Mouse (Mus musculus): Measurements from ENCODE around the gene Col6a3. TPM values are rescaled to one million over a fixed set of nuclear protein-coding genes. Genes with fewer than 3 reads are reported as not detected.

Gene Col6a3
- polyA plus RNA-seq, 1 experiment from 2014 or later = 3.2 TPM

GRCm38 (mm10) chr1:90743941-90744386 lies 99.8 kb downstream of the Col6a3 start:
- Histone ChIP-seq H3K4me2 (replicated peaks) (peak overlapping the region; percentile 54), H3K36me3 (no peaks in the 10 kb centered on the region), H3K9ac (replicated peaks) (peak overlapping the region; percentile 49), H3K9me3 (no peaks in the 10 kb centered on the region), H3K27ac (replicated peaks) (peak overlapping the region; percentile 86), H3K4me3 (peak overlapping the region; percentile 35), H3K4me1 (peaks cover 20% of the 10 kb centered on the region), H3K27me3 (no peaks in the 10 kb centered on the region)
- WGBS = 4% methylated on average over 14 of the region's 14 CpGs
- ATAC-seq (replicated peaks) = peak; percentile 87

GRCm38 (mm10) chr1:90743445-90743844 lies 100.3 kb downstream of the Col6a3 start:
- WGBS = 94% methylated on average over 1 of the region's 1 CpGs
- Histone ChIP-seq H3K4me2 (replicated peaks) (peak overlapping the region; percentile 54; the same call in 1 of the 2 replicates), H3K4me3 (no peak overlapping the region), H3K27me3 (no peaks in the 10 kb centered on the region), H3K9me3 (no peaks in the 10 kb centered on the region), H3K9ac (replicated peaks) (no peak overlapping the region), H3K4me1 (peaks cover 20% of the 10 kb centered on the region), H3K36me3 (no peaks in the 10 kb centered on the region), H3K27ac (replicated peaks) (peak overlapping the region; percentile 86; the same call in 1 of the 2 replicates)
- peak; percentile 36; the same call in 1 of the 2 replicates for ATAC-seq (replicated peaks)

- Histone ChIP-seq H3K36me3 (no peaks in the 10 kb centered on the region), H3K4me3 (no peak overlapping the region), H3K9me3 (no peaks in the 10 kb centered on the region), H3K4me2 (replicated peaks) (no peak overlapping the region), H3K9ac (replicated peaks) (no peak overlapping the region), H3K4me1 (peaks cover 20% of the 10 kb centered on the region), H3K27me3 (no peaks in the 10 kb centered on the region), H3K27ac (replicated peaks) (no peak overlapping the region)
- no peak for ATAC-seq (replicated peaks)
- WGBS = 90% methylated on average over 7 of the region's 7 CpGs
Observed at GRCm38 (mm10) chr1:90742641-90743040, 101.1 kb downstream of the Col6a3 start.

- no peak for ATAC-seq (replicated peaks)
- Histone ChIP-seq H3K4me1 (peaks cover 14% of the 10 kb centered on the region), H3K36me3 (no peaks in the 10 kb centered on the region), H3K9ac (replicated peaks) (no peak overlapping the region), H3K4me2 (replicated peaks) (no peak overlapping the region), H3K27me3 (no peaks in the 10 kb centered on the region), H3K4me3 (no peak overlapping the region), H3K27ac (replicated peaks) (no peak overlapping the region), H3K9me3 (no peaks in the 10 kb centered on the region)
- 81% methylated on average over 11 of the region's 11 CpGs for WGBS
Observed at GRCm38 (mm10) chr1:90740216-90741170, 103.3 kb downstream of the Col6a3 start.

- 95% methylated on average over 2 of the region's 2 CpGs for WGBS
- Histone ChIP-seq H3K4me2 (replicated peaks) (no peak overlapping the region), H3K4me3 (no peak overlapping the region), H3K27me3 (no peaks in the 10 kb centered on the region), H3K9me3 (no peaks in the 10 kb centered on the region), H3K9ac (replicated peaks) (no peak overlapping the region), H3K36me3 (no peaks in the 10 kb centered on the region), H3K27ac (replicated peaks) (no peak overlapping the region), H3K4me1 (peaks cover 11% of the 10 kb centered on the region)
- no peak for ATAC-seq (replicated peaks)
Observed at GRCm38 (mm10) chr1:90738913-90739312, 104.9 kb downstream of the Col6a3 start.

GRCm38 (mm10) chr1:90729466-90729865 lies 114.3 kb downstream of the Col6a3 start:
- no peaks in the 10 kb centered on the region for H3K27me3 ChIP-seq
- no peak overlapping the region for H3K4me2 ChIP-seq (replicated peaks)
- no peaks in the 10 kb centered on the region for H3K9me3 ChIP-seq
- 84% methylated on average over 3 of the region's 3 CpGs for WGBS
- H3K4me1 ChIP-seq = peaks cover 20% of the 10 kb centered on the region
- H3K27ac ChIP-seq (replicated peaks) = no peak overlapping the region
- no peak for ATAC-seq (replicated peaks)
- no peak overlapping the region for H3K9ac ChIP-seq (replicated peaks)
- H3K36me3 ChIP-seq = no peaks in the 10 kb centered on the region
- no peak overlapping the region for H3K4me3 ChIP-seq

- H3K4me3 ChIP-seq = no peak overlapping the region
- no peaks in the 10 kb centered on the region for H3K9me3 ChIP-seq
- no peaks in the 10 kb centered on the region for H3K36me3 ChIP-seq
- H3K9ac ChIP-seq (replicated peaks) = no peak overlapping the region
- H3K4me2 ChIP-seq (replicated peaks) = no peak overlapping the region
- no peaks in the 10 kb centered on the region for H3K4me1 ChIP-seq
- ATAC-seq (replicated peaks) = no peak
- H3K27ac ChIP-seq (replicated peaks) = no peak overlapping the region
- no peaks in the 10 kb centered on the region for H3K27me3 ChIP-seq
Observed at GRCm38 (mm10) chr1:90723754-90724153, 120.0 kb downstream of the Col6a3 start.

GRCm38 (mm10) chr1:90723325-90723724 lies 120.4 kb downstream of the Col6a3 start:
- Histone ChIP-seq H3K27me3 (no peaks in the 10 kb centered on the region), H3K4me3 (no peak overlapping the region), H3K9me3 (no peaks in the 10 kb centered on the region), H3K36me3 (no peaks in the 10 kb centered on the region), H3K4me2 (replicated peaks) (no peak overlapping the region), H3K9ac (replicated peaks) (no peak overlapping the region), H3K4me1 (no peaks in the 10 kb centered on the region), H3K27ac (replicated peaks) (no peak overlapping the region)
- no peak for ATAC-seq (replicated peaks)

GRCm38 (mm10) chr1:90722021-90722420 lies 121.8 kb downstream of the Col6a3 start:
- Histone ChIP-seq H3K4me3 (no peak overlapping the region), H3K9me3 (no peaks in the 10 kb centered on the region), H3K36me3 (no peaks in the 10 kb centered on the region), H3K4me2 (replicated peaks) (no peak overlapping the region), H3K4me1 (no peaks in the 10 kb centered on the region), H3K9ac (replicated peaks) (no peak overlapping the region), H3K27ac (replicated peaks) (no peak overlapping the region), H3K27me3 (no peaks in the 10 kb centered on the region)
- ATAC-seq (replicated peaks) = no peak

GRCm38 (mm10) chr1:90720610-90721241 lies 123.0 kb downstream of the Col6a3 start:
- WGBS = 76% methylated on average over 7 of the region's 7 CpGs
- H3K36me3 ChIP-seq = no peaks in the 10 kb centered on the region
- H3K4me3 ChIP-seq = no peak overlapping the region
- H3K9me3 ChIP-seq = no peaks in the 10 kb centered on the region
- H3K27ac ChIP-seq (replicated peaks) = no peak overlapping the region
- ATAC-seq (replicated peaks) = no peak
- no peak overlapping the region for H3K9ac ChIP-seq (replicated peaks)
- no peaks in the 10 kb centered on the region for H3K4me1 ChIP-seq
- H3K27me3 ChIP-seq = no peaks in the 10 kb centered on the region
- H3K4me2 ChIP-seq (replicated peaks) = no peak overlapping the region

GRCm38 (mm10) chr1:90718826-90719550 lies 124.8 kb downstream of the Col6a3 start:
- H3K36me3 ChIP-seq = no peaks in the 10 kb centered on the region
- WGBS = 88% methylated on average over 6 of the region's 6 CpGs
- H3K4me3 ChIP-seq = no peak overlapping the region
- H3K27me3 ChIP-seq = no peaks in the 10 kb centered on the region
- H3K9me3 ChIP-seq = no peaks in the 10 kb centered on the region
- H3K9ac ChIP-seq (replicated peaks) = no peak overlapping the region
- H3K4me2 ChIP-seq (replicated peaks) = no peak overlapping the region
- no peaks in the 10 kb centered on the region for H3K4me1 ChIP-seq
- no peak overlapping the region for H3K27ac ChIP-seq (replicated peaks)
- ATAC-seq (replicated peaks) = no peak

- 74% methylated on average over 2 of the region's 2 CpGs for WGBS
- H3K9me3 ChIP-seq = no peaks in the 10 kb centered on the region
Observed at GRCm38 (mm10) chr1:90716258-90716657, 127.5 kb downstream of the Col6a3 start.

More at GRCm38 (mm10) chr1:90716258-90716657, 127.5 kb downstream of the Col6a3 start:
- Histone ChIP-seq H3K36me3 (no peaks in the 10 kb centered on the region), H3K4me1 (no peaks in the 10 kb centered on the region), H3K4me2 (replicated peaks) (no peak overlapping the region), H3K27ac (replicated peaks) (no peak overlapping the region), H3K4me3 (no peak overlapping the region), H3K27me3 (no peaks in the 10 kb centered on the region), H3K9ac (replicated peaks) (no peak overlapping the region)
- ATAC-seq (replicated peaks) = no peak

All from forebrain, embryonic 15.5 days (tissue).